Mouse (Mus musculus) midbrain, postnatal 0 days (tissue): Measurements from ENCODE around the gene Adal. TPM values are rescaled to one million over a fixed set of nuclear protein-coding genes. Genes with fewer than 3 reads are reported as not detected.

Experiments used
- ATAC-seq: fragments of 200-750 bp; cut with Nextera tagmentation; 2 replicates; pipeline ENCODE4 v1.8.0; 2017; ENCODE audit warnings: moderate number of reproducible peaks, mild to moderate bottlenecking, moderate TSS enrichment, moderate library complexity; ENCODE audit not compliant: low FRiP score
- DNase-seq: peaks from one replicate; pipeline ENCODE4 v3.0.0-alpha.2; 2015; ENCODE audit warnings: low spot score
- H3K27ac ChIP-seq: fragments of 300-500 bp; sonication (generic); 2 replicates; pipeline ENCODE4 v1.5.1; 2014; ENCODE audit warnings: low read depth, mild to moderate bottlenecking, low read length, mixed read lengths
- H3K27me3 ChIP-seq: fragments of 300-500 bp; sonication (generic); 2 replicates; pipeline ENCODE4 v1.6.1; 2014; ENCODE audit warnings: low read length, control low read depth, mixed read lengths; ENCODE audit not compliant: insufficient read depth
- H3K36me3 ChIP-seq: fragments of 300-500 bp; sonication (generic); 2 replicates; pipeline ENCODE4 v1.6.1; 2014; ENCODE audit warnings: low read length, control low read depth, mixed read lengths; ENCODE audit not compliant: insufficient read depth
- H3K4me1 ChIP-seq: fragments of 300-500 bp; sonication (generic); 2 replicates; pipeline ENCODE4 v1.6.1; 2014; ENCODE audit warnings: mild to moderate bottlenecking, control low read depth, antibody characterized with exemption, low read length, mixed read lengths; ENCODE audit not compliant: insufficient read depth
- H3K4me2 ChIP-seq: fragments of 300-500 bp; sonication (generic); 2 replicates; pipeline ENCODE4 v1.6.1; 2014; ENCODE audit warnings: low read depth, mild to moderate bottlenecking, low read length, mixed read lengths; ENCODE audit not compliant: poor library complexity, severe bottlenecking
- H3K4me3 ChIP-seq: fragments of 300-500 bp; sonication (generic); 2 replicates; pipeline ENCODE4 v1.5.1; 2014; ENCODE audit warnings: low read depth, mild to moderate bottlenecking, low read length, moderate library complexity
- H3K9ac ChIP-seq: fragments of 300-500 bp; sonication (generic); replicated peaks from 2 replicates; pipeline ENCODE4 v1.6.1; 2014; ENCODE audit warnings: mild to moderate bottlenecking, low read length, moderate library complexity, mixed read lengths; ENCODE audit not compliant: poor library complexity, severe bottlenecking
- H3K9me3 ChIP-seq: fragments of 300-500 bp; sonication (generic); 2 replicates; pipeline ENCODE4 v1.6.1; 2016; ENCODE audit warnings: low read length, control low read depth
- CTCF ChIP-seq: IDR thresholded peaks from 2 replicates; pipeline ENCODE4 v1.5.1; 2016; ENCODE audit warnings: antibody characterized with exemption, mild to moderate bottlenecking
- WGBS: fragments of 180-500 bp; shearing (Covaris S2); extraction: QIAGEN DNeasy Blood & Tissue Kit; methylation state at CpG from one replicate; pipeline ENCODE4 v1.1.7; 2014; 5-methylcytosine and 5-hydroxymethylcytosine counted together
- polyA plus RNA-seq: library from polyadenylated mRNA; unstranded; fragments of >200 nt; fragmentation: Nextera tagmentation; extraction: Ambion mirVana; gene quantifications from 2 replicates; pipeline ENCODE4 v1.2.1, GENCODE M21; 2015
- total RNA-seq: library from RNA; depleted of rRNA; stranded (reverse); fragments of >200 nt; gene quantifications from 2 replicates; pipeline ENCODE4 v1.2.3, GENCODE M21; 2014

The Adal gene
- total and polyA plus RNA-seq, 2 experiments from 2014 or later: 17.1 to 18.2 TPM

DNA sequence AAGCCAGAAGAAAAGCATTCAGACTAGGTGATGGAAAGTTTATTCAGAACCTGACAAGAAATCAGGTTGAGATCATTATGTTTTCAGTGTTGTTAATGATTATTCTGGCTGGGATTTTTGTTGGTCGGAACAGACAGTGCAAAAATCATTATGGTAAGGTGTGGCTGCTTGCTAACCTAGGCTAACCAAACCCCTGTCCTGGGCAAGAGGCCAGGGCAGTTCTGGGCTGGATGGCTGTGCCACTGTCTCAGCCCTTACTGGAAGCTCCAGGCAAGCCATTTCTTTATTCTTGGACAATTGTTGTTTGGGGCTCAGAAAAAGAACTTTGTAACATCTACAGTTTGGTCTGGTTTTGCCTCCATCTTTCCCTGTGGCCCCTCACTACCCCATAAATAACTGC, 12.7 kb upstream of the Adal start:
- Histone ChIP-seq H3K4me1 (no peaks in the 10 kb centered on the region), H3K36me3 (no peaks in the 10 kb centered on the region), H3K27me3 (no peaks in the 10 kb centered on the region), H3K27ac (no peak overlapping the region), H3K9ac (no peak overlapping the region), H3K9me3 (no peaks in the 10 kb centered on the region), H3K4me2 (no peak overlapping the region), H3K4me3 (no peak overlapping the region)
- ATAC-seq (no peak), DNase-seq (no peak)
- TF ChIP-seq CTCF: no peak
- WGBS: 88% methylated on average over 1 of the region's 1 CpGs

GRCm38 (mm10) chr2:121128865-121129620, 11.2 kb upstream of the Adal start:
- DNase-seq (no peak), ATAC-seq (no peak)
- H3K36me3 ChIP-seq: no peaks in the 10 kb centered on the region
- no peak for TF ChIP-seq CTCF
- H3K9ac ChIP-seq: no peak overlapping the region
- no peak overlapping the region for H3K27ac ChIP-seq
- H3K4me1 ChIP-seq: no peaks in the 10 kb centered on the region
- H3K4me3 ChIP-seq: no peak overlapping the region
- no peaks in the 10 kb centered on the region for H3K9me3 ChIP-seq
- H3K27me3 ChIP-seq: no peaks in the 10 kb centered on the region
- WGBS: 63% methylated on average over 9 of the region's 9 CpGs
- no peak overlapping the region for H3K4me2 ChIP-seq

GRCm38 (mm10) chr2:121132822-121133221, 7.4 kb upstream of the Adal start:
- no peak for TF ChIP-seq CTCF
- H3K4me3 ChIP-seq: no peak overlapping the region
- DNase-seq (no peak), ATAC-seq (no peak)
- H3K27ac ChIP-seq: no peak overlapping the region
- no peaks in the 10 kb centered on the region for H3K9me3 ChIP-seq
- H3K4me1 ChIP-seq: no peaks in the 10 kb centered on the region
- no peaks in the 10 kb centered on the region for H3K36me3 ChIP-seq
- no peak overlapping the region for H3K4me2 ChIP-seq
- H3K9ac ChIP-seq: no peak overlapping the region
- 74% methylated on average over 1 of the region's 1 CpGs for WGBS
- no peaks in the 10 kb centered on the region for H3K27me3 ChIP-seq

- Histone ChIP-seq H3K36me3 (no peaks in the 10 kb centered on the region), H3K4me3 (no peak overlapping the region), H3K27me3 (no peaks in the 10 kb centered on the region), H3K4me2 (0 out of 2 replicates have a peak overlapping the region, but pooled peaks have one; percentile 12), H3K9me3 (no peaks in the 10 kb centered on the region), H3K4me1 (peaks cover 10% of the 10 kb centered on the region; the same call in 1 of the 2 replicates), H3K9ac (no peak overlapping the region), H3K27ac (no peak overlapping the region)
- ATAC-seq: no peak
- no peak for DNase-seq
- 100% methylated on average over 4 of the region's 4 CpGs for WGBS
- TF ChIP-seq CTCF: no peak
Measured at GRCm38 (mm10) chr2:121137371-121137770, 2.9 kb upstream of the Adal start.

- H3K4me2 ChIP-seq: peak overlapping the region; percentile 80
- no peaks in the 10 kb centered on the region for H3K27me3 ChIP-seq
- 35% methylated on average over 29 of the region's 29 CpGs for WGBS
- H3K4me1 ChIP-seq: peaks cover 10% of the 10 kb centered on the region; the same call in 1 of the 2 replicates
- no peak for TF ChIP-seq CTCF
- no peaks in the 10 kb centered on the region for H3K9me3 ChIP-seq
- H3K9ac ChIP-seq: peak overlapping the region; percentile 68
- DNase-seq (peak; percentile 47), ATAC-seq (no peak)
- peak overlapping the region; percentile 52 for H3K4me3 ChIP-seq
- H3K36me3 ChIP-seq: 0 out of 2 replicates have a peak, but pooled peaks cover 6% of the 10 kb centered on the region
- peak overlapping the region; percentile 97 for H3K27ac ChIP-seq
Measured at GRCm38 (mm10) chr2:121139266-121140017, 786 bp upstream of the Adal start.
